Mouse (Mus musculus) hindbrain, postnatal 0 days (tissue): ENCODE measurements around the gene Filip1l. TPM values are rescaled to one million over a fixed set of nuclear protein-coding genes. Genes with fewer than 3 reads are reported as not detected.

Source experiments
- ATAC-seq: fragments of 200-750 bp; cut with Nextera tagmentation; 2 replicates; pipeline ENCODE4 v1.8.0; 2017; ENCODE audit warnings: mild to moderate bottlenecking, moderate TSS enrichment, moderate library complexity
- DNase-seq: peaks from one replicate; pipeline ENCODE4 v3.0.0-alpha.2; 2015; ENCODE audit warnings: low spot score
- H3K27ac ChIP-seq: fragments of 300-500 bp; sonication (generic); 2 replicates; pipeline ENCODE4 v1.5.1; 2014; ENCODE audit warnings: mild to moderate bottlenecking
- H3K27me3 ChIP-seq: fragments of 300-500 bp; sonication (generic); 2 replicates; pipeline ENCODE4 v1.6.1; 2014; ENCODE audit warnings: low read length, mixed read lengths; ENCODE audit not compliant: insufficient read depth
- H3K36me3 ChIP-seq: fragments of 300-500 bp; sonication (generic); 2 replicates; pipeline ENCODE4 v1.6.1; 2014; ENCODE audit warnings: low read length, mixed read lengths; ENCODE audit not compliant: insufficient read depth
- H3K4me1 ChIP-seq: fragments of 300-500 bp; sonication (generic); 2 replicates; pipeline ENCODE4 v1.6.1; 2014; ENCODE audit warnings: antibody characterized with exemption, low read length, mixed read lengths; ENCODE audit not compliant: insufficient read depth
- H3K4me2 ChIP-seq: fragments of 300-500 bp; sonication (generic); 2 replicates; pipeline ENCODE4 v1.6.1; 2014; ENCODE audit warnings: low read depth, mild to moderate bottlenecking, low read length, moderate library complexity, mixed read lengths
- H3K4me3 ChIP-seq: fragments of 300-500 bp; sonication (generic); 2 replicates; pipeline ENCODE4 v1.5.1; 2014; ENCODE audit warnings: low read length
- H3K9ac ChIP-seq: fragments of 300-500 bp; sonication (generic); replicated peaks from 2 replicates; pipeline ENCODE4 v1.6.1; 2014; ENCODE audit warnings: mild to moderate bottlenecking, low read length, moderate library complexity, mixed read lengths
- H3K9me3 ChIP-seq: fragments of 300-500 bp; sonication (generic); 2 replicates; pipeline ENCODE4 v1.6.1; 2016; ENCODE audit warnings: low read length, mixed read lengths
- CTCF ChIP-seq: IDR thresholded peaks from 2 replicates; pipeline ENCODE4 v1.5.1; 2016; ENCODE audit warnings: antibody characterized with exemption, control low read depth, low read depth
- WGBS: fragments of 180-500 bp; shearing (Covaris S2); extraction: QIAGEN DNeasy Blood & Tissue Kit; methylation state at CpG from one replicate; pipeline ENCODE4 v1.1.7; 2014; 5-methylcytosine and 5-hydroxymethylcytosine counted together
- polyA plus RNA-seq: library from polyadenylated mRNA; unstranded; fragments of >200 nt; fragmentation: Nextera tagmentation; extraction: Ambion mirVana; gene quantifications from 2 replicates; pipeline ENCODE4 v1.2.1, GENCODE M21; 2015
- total RNA-seq: library from RNA; depleted of rRNA; stranded (reverse); fragments of >200 nt; gene quantifications from 2 replicates; pipeline ENCODE4 v1.2.3, GENCODE M21; 2014

Filip1l gene
- total and polyA plus RNA-seq, 2 experiments from 2014 or later = 1.0 to 1.8 TPM

DNA sequence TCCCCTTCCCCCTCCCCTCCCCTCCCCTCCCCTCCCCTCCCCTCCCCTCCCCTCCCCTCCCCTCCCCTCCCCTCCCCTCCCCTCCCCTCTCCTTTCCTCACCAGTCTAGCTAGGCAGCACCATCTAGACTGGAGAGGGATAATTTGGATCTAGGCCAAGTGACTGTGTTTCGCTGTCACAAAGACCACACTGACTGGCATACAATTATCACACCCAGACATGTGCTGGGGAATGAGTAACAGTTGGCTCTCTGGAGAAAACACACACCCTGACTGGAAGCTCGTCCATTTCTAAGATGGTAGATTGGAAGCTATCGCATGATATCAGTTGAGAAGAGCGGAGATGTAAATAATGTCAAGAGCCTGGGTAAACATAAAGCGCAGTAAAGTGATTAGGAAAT, 126.9 kb downstream of the Filip1l start:
- 65% methylated on average over 5 of the region's 5 CpGs for WGBS
- Histone ChIP-seq H3K4me2 (no peak overlapping the region), H3K4me3 (no peak overlapping the region), H3K9me3 (no peaks in the 10 kb centered on the region), H3K4me1 (no peaks in the 10 kb centered on the region), H3K27ac (no peak overlapping the region), H3K9ac (no peak overlapping the region), H3K36me3 (no peaks in the 10 kb centered on the region), H3K27me3 (no peaks in the 10 kb centered on the region)
- TF ChIP-seq CTCF = no peak
- peak; percentile 45 for DNase-seq
- no peak for ATAC-seq

DNA sequence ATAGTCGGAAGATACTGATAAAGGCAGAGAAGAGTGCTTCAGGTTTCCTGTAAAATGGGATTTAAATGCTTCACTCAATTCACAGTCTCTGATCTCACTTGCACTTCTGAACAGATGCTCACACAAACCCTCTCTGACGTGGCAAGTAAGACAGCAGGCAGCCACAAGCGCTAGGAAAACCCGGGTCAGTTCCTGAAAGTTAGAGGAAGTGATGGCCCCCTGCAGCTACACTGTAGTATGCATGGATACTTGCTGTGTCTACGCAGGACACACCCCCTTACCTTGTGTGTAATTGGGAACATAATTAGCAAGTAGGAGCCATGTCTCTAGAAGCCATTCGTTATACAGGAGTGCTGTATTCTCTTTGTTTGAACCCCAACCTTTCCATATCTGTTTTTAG, 129.4 kb downstream of the Filip1l start:
- no peak for TF ChIP-seq CTCF
- no peaks in the 10 kb centered on the region for H3K9me3 ChIP-seq
- H3K4me2 ChIP-seq = no peak overlapping the region
- no peak overlapping the region for H3K9ac ChIP-seq
- no peak for DNase-seq
- 56% methylated on average over 6 of the region's 6 CpGs for WGBS
- no peaks in the 10 kb centered on the region for H3K4me1 ChIP-seq
- H3K27ac ChIP-seq = no peak overlapping the region
- no peaks in the 10 kb centered on the region for H3K27me3 ChIP-seq
- no peaks in the 10 kb centered on the region for H3K36me3 ChIP-seq
- no peak for ATAC-seq
- H3K4me3 ChIP-seq = no peak overlapping the region

DNA sequence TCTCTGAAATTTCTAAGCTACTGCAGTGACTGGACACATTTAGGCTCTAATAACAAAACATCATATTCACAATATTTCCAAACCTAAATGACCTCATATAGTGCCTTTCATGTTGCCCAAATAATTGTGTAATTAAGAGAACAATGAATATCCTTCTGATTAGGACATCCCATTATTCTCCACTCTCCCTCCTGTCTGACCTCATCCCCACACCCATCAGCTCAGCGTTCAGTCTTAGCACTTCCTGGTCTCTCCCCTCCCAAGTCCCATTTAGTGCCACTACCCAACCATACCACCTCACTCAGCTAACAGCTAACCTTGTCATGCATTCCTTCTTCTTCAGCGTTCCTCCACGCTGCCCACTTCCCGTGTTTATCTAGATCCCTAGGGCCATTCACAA, 130.0 kb downstream of the Filip1l start:
- no peak for TF ChIP-seq CTCF
- H3K9me3 ChIP-seq = no peaks in the 10 kb centered on the region
- H3K4me1 ChIP-seq = no peaks in the 10 kb centered on the region
- H3K9ac ChIP-seq = no peak overlapping the region
- DNase-seq (no peak), ATAC-seq (no peak)
- no peak overlapping the region for H3K4me3 ChIP-seq
- H3K27ac ChIP-seq = no peak overlapping the region
- no peaks in the 10 kb centered on the region for H3K27me3 ChIP-seq
- 66% methylated on average over 4 of the region's 4 CpGs for WGBS
- no peak overlapping the region for H3K4me2 ChIP-seq
- H3K36me3 ChIP-seq = no peaks in the 10 kb centered on the region

DNA sequence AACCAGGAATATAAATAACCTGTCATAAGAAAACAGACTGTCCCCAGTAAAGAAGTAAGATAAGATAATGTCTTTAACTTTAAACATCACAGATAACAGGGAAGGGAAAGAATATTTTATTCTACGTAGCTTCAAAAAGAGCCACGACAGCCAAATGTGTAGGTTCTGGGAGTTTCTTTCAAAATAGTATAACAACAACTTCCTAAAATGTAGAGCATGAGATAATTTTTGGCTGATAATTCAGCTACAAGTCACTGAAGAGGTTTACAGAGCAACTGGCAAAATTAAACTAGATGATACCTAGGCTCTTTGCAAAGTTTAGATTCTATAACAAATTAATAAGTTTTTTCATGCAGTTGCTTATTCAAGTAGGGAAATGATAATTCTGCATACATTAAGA, 130.6 kb downstream of the Filip1l start:
- no peaks in the 10 kb centered on the region for H3K4me1 ChIP-seq
- ATAC-seq (no peak), DNase-seq (no peak)
- H3K9me3 ChIP-seq = no peaks in the 10 kb centered on the region
- no peak overlapping the region for H3K27ac ChIP-seq
- H3K36me3 ChIP-seq = no peaks in the 10 kb centered on the region
- TF ChIP-seq CTCF = no peak
- no peak overlapping the region for H3K4me3 ChIP-seq
- H3K9ac ChIP-seq = no peak overlapping the region
- WGBS = 95% methylated on average over 2 of the region's 2 CpGs
- no peak overlapping the region for H3K4me2 ChIP-seq
- H3K27me3 ChIP-seq = no peaks in the 10 kb centered on the region

DNA sequence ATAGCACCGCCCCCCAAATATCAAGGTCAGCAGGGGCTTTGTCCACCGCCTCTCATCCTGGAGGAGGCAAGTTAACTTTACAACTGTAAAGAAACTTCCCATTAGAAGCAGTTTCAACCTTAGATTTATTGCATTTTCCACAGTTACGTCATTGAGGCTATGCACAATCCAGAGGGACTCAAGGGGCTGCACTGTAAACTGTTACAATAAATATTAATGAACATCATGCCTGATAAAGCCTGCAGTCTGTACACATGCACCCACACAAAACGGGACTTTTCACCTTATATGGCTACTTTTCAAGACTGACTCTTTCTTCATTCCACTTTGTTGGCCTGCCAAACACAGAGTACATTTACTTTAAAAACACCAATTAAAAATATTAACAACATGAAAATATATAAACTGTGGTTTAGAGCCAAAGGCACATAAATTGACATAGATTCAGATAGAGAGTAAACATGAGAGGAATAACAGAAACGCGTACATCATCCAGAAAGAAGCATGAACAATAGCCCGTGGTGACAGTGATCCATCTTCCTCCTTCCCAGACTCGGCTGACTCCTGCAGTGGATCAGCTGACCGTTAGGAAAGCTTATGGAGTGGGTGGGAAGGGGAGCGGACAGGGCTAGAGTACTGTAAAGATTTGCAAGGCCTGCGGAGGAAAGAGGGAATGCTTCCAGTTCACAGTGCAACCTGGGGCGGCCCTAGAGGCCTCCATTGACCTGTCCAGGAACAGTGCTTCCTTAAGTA, 131.3 kb downstream of the Filip1l start:
- WGBS = 61% methylated on average over 12 of the region's 12 CpGs

DNA sequence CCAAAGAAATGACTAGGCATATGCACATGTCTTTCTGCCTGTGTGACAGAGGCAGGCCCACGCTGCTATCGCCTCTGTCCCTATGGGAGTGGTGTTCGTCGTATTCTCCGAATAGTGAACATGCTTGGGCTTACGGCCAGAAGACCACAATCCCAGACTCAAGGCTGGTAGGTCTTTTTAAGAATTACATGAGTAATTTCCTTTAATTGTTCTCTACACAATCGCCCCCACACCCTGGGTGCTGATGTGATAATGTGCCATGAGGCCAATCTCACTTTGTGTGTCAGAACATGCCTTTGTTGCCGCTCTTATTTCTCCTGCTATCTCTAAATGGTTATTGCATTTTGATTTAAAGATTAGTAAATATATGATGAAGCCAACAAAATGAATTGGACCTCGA, 132.4 kb downstream of the Filip1l start:
- Histone ChIP-seq H3K4me2 (no peak overlapping the region), H3K27me3 (no peaks in the 10 kb centered on the region), H3K36me3 (no peaks in the 10 kb centered on the region), H3K9ac (no peak overlapping the region), H3K4me1 (no peaks in the 10 kb centered on the region), H3K9me3 (no peaks in the 10 kb centered on the region), H3K27ac (no peak overlapping the region), H3K4me3 (no peak overlapping the region)
- ATAC-seq (no peak), DNase-seq (no peak)
- WGBS = 66% methylated on average over 9 of the region's 9 CpGs
- no peak for TF ChIP-seq CTCF

More for the DNA sequence above, 131.3 kb downstream of the Filip1l start:
- no peaks in the 10 kb centered on the region for H3K9me3 ChIP-seq
- no peak overlapping the region for H3K4me2 ChIP-seq
- no peak overlapping the region for H3K27ac ChIP-seq
- H3K9ac ChIP-seq = no peak overlapping the region
- no peaks in the 10 kb centered on the region for H3K36me3 ChIP-seq
- H3K4me1 ChIP-seq = no peaks in the 10 kb centered on the region
- no peak for TF ChIP-seq CTCF
- DNase-seq (no peak), ATAC-seq (no peak)
- no peaks in the 10 kb centered on the region for H3K27me3 ChIP-seq
- no peak overlapping the region for H3K4me3 ChIP-seq

DNA sequence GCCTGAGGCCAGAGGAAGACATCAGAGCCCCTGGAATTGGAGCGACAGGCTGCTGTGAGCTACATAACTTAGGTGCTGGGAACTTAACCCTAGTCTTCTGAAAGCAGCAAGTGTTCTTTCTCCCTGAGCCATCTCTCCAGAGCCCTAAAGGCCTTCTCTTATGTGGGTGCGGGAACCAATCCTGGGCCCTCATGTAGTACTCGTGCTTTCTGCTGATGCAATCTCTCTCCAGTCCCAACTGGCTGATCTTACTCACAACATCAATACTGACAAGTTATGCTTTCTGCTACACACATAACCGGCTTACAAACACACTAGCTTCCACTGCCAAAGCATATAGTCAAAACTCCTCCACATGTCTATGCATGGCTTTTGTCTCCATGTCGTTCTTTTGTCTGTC, 133.4 kb downstream of the Filip1l start:
- WGBS = 87% methylated on average over 5 of the region's 5 CpGs
- no peak for ATAC-seq

More for the DNA sequence above, 133.4 kb downstream of the Filip1l start:
- Histone ChIP-seq H3K27me3 (no peaks in the 10 kb centered on the region), H3K4me2 (no peak overlapping the region), H3K36me3 (no peaks in the 10 kb centered on the region), H3K27ac (no peak overlapping the region), H3K4me3 (no peak overlapping the region), H3K4me1 (no peaks in the 10 kb centered on the region), H3K9me3 (no peaks in the 10 kb centered on the region), H3K9ac (no peak overlapping the region)
- no peak for DNase-seq
- TF ChIP-seq CTCF = no peak
